Mouse (Mus musculus) frontal cortex, adult 2 months (tissue): Measurements from ENCODE around the gene Fut1. TPM values are rescaled to one million over a fixed set of nuclear protein-coding genes. Genes with fewer than 3 reads are reported as not detected.
"Not testable (repeated sequence)": the region's sequence is repeated elsewhere in the genome, so short reads cannot be mapped to it uniquely, and the experiment has no call there.

Experiments used
- DNase-seq, 2 experiments: peaks; one replicate each; pipeline ENCODE4 v3.0.0; 2022; ENCODE audit warnings: low spot score in 1 of 2; ENCODE audit errors: extremely low spot score in 1 of 2
- polyA plus RNA-seq: library from polyadenylated mRNA; depleted of rRNA; stranded (reverse); fragments of >200 nt; gene quantifications from 2 replicates; pipeline ENCODE4 v1.2.3, GENCODE M21; 2012

Fut1 gene
- polyA plus RNA-seq, 1 experiment = 0.08 TPM

DNA sequence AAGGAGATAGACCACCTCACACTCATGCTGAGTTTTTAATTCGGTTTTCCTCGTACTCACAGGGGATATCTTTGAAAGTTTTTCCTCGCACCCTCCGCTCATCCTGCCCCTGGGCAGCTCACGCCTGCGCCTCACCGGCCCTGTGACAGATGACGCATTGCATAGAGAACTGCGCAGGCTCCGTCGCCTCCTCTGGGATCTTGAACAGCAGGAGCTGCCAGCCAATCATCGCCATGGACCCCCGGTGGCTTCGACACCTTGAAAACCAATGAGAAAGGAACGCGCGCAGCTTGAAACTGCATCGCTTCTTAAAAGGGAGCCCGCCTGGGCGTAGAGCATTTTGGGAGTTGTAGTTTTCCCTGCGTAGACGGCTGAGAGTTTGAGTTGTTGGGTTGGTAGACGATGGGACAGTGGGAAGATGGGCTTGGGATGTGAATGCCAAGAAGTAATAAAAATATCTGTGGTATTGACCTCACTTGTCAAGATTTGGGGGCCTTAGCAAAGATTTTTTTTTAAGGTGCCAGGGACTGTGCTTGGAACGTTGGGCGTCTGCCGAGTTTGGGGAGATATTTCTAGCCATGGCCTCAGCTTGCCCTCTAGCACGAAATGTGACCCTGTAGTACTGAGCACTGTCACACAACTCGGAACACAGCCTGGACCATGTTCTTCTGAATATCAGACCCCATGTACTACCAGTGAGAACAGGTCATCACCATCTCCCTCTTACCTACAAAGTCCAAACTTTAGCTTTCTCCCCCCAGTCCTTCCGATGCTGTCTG, 21.7 kb downstream of the Fut1 start:
- DNase-seq = peak; percentile 97 to 98

GRCm38 (mm10) chr7:45639561-45640027, 22.5 kb downstream of the Fut1 start, which contains the start of gene Mamstr:
TSS of gene Mamstr (plus strand) at chr7:45639977.
- no peak for DNase-seq

DNA sequence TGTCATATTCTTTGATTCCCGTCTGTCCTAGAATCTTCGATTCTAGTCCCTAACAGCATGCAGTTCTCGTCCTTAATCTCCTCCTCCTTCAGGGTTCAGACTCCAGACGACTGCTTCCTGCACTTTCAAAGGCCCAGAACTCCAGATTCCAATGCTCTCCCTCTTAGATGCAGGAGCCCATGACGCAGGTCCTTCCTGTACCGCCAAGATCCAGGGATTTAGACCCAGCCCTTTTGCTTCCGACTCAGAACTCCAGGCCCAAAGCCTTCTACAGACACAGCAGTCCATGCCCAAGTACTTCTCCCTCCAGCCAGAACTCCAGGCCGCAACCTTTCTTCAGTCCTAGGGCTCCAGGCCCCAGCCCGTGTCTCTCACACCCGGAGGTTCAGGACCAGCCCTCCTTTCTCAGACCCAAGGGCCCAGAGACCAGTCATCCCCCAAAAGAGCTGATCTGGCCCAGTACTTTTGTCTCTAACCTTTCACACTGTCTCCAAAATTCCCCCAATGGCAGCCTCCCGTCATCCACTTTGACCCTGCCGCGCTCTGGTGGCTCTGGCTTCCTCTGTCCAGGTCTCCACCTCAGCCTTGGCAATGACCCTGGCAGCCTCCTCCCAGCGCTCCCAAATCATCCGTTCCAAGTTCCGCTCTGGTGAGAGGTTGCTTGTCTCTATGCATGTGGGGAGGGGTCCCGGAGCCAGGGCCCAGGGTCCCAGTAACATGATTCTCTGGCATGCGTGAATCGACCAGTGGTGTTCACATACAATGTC, 23.3 kb downstream of the Fut1 start:
- DNase-seq = no peak

DNA sequence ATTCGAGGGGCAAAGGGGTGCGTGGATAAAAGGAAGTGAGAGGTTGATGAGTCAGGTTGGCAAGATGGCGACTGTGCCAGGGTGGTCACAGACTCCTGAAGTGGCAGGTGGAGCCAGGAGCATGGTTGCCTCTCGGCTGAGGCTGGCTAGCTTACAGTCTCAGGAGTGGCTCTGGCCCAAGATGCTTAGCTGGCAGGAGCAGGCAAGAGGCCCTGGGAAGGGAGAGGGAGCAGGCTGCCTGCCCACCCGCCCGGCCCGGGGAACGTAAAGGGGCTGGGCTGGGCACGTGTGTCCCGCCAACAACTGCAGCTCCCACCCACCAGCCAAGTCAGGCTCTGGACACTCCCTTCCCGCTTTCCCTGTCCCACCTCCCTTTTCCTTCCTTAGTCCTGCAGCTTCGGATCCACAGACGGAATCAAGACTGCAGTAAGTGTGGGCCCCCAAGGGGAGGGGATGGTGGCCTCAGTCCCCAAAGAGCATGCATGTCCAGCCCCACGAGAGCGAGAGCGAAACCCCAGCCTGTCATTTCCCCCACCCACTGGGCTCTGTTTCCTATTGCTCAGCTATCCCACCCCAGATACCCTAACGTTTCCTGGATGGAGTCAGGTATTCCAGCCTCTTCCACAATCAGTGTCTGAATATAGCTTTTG, 24.4 kb downstream of the Fut1 start:
- DNase-seq = no peak

- DNase-seq = no peak
These were observed 25.0 kb downstream of the Fut1 start for GRCm38 (mm10) chr7:45642083-45642482.

DNA sequence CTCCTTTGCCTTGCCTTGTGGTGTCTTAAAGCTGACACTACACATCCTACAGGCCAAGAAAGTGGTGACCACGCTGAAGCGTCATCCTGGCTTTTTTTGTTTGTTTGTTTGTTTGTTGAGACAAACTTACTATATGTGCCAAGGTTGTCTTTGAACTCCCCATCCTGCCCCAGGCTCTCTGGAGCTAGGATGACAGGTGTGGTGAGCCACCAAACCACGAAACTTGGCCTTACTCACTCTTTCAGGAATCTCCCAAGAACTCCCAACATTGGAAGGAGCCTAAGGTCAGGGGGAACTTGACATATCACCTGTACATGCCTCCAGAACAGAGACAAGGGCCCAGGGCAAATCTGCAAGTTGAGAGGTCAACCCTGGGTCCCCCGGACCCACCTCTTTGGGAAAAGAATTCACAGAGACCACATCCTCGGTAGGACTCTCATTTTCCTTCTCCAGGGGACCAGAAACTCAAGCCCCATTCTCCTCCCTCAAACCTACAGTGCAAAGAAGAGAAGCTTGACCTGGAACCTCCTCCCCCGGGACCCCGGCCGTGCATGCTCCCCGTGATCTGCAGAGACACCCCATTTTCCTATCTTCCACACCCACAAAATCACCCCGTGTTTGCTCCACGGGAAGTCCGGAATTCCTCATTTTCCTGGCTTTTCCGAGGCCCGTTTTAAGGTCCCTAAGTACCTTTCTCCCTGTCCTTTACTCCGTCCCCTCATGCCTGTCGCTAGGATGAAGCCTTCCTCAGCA, 25.6 kb downstream of the Fut1 start:
- DNase-seq = no peak

DNA sequence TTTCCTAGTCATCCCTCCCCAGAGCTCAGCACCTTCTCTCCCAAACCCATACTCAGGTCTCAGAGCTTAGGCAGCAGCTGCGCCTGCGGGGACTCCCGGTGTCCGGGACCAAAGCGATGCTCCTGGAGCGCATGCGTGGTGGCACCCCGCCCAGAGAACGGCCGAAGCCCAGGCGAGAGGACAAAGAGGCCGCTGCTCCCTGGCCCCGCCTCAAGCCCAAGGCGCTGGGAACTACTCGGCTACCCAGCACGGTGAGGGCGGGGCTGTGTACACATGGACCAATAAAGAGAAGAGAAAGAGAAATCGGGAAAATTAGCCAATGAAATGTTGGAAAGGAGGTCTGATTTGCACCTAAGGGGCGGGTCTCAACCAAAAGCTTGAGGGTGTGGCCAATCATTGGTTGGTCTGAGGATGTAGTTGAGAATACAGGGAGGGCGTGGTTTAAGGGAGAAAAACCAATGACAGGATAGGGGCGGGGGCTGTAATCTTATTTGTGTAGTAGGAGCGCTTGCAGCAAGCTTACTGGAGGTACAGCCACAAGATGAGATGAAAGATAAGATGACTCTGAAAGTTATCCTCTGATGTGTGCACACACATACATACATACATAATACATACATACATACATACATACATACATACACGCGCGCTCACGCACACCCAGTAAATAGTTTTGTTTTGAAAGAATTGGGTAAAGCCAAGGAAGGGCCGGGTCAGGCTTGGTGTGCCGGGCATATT, 26.5 kb downstream of the Fut1 start:
- peak; percentile 93 to 94 for DNase-seq

DNA sequence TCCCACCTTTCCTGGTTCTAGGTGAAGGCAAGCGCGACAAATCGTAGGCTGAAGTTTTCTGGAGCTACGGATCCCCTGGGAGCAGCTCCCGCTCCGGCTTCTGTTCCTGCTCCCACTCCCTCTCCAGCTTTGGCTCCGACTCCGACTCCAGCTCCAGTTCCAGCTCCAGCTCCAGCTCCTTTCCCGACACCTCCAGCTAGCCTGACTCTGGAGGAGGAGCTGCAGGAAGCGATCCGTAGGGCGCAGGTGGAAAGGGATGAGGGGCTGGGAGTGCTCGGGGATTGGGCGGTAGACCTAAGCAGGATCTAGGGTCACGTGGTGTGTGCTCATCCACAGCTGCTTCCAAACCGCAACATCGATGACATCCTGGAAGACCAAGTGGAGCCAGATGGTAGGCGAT, 27.1 kb downstream of the Fut1 start:
- DNase-seq = peak; percentile 77 to 80

GRCm38 (mm10) chr7:45644872-45645590, 27.9 kb downstream of the Fut1 start:
- DNase-seq = no peak

GRCm38 (mm10) chr7:45645591-45645971, 28.5 kb downstream of the Fut1 start:
- DNase-seq = no peak

DNA sequence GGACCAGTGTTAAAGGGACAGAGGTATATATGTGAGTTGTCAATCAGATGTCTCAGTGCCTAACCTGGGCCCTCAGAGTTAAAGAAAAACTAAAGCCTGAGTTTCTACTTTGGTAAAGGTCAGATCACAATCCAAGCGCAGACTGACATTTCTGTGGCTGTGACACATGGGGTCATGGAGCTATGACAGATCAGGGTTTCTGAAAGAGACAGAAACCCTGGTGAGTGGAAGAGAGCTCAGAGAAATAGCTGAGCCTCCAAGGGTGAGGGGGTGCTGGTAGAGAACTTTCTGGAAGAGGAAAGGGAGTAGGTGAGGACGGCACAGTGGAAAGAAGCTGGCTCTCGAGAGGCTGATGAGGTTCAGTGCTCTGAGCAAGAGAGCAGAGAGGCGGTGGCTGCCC, 29.6 kb downstream of the Fut1 start:
- no peak for DNase-seq

- DNase-seq = no peak
These were observed 32.3 kb downstream of the Fut1 start for GRCm38 (mm10) chr7:45649351-45649750.

DNA sequence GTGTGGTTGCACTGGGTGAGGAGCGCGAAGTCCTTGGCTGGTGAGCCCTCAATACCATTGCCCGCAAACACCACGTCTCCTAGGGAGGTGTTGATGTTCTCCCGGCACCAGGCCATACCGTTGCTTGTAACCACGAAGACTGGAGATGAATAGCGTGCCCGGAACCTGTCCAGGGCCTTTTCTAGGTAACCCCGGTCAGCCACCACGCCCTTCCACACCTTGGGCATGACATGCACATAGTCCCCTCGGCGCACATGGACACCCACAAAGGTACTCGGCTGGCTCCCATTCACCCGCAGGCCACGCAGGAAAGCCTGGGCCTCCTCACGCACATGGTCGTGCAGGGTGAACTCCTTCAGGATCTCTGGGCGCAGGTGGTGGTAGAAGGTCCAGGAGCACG, 33.4 kb downstream of the Fut1 start:
- not testable (repeated sequence) for DNase-seq

DNA sequence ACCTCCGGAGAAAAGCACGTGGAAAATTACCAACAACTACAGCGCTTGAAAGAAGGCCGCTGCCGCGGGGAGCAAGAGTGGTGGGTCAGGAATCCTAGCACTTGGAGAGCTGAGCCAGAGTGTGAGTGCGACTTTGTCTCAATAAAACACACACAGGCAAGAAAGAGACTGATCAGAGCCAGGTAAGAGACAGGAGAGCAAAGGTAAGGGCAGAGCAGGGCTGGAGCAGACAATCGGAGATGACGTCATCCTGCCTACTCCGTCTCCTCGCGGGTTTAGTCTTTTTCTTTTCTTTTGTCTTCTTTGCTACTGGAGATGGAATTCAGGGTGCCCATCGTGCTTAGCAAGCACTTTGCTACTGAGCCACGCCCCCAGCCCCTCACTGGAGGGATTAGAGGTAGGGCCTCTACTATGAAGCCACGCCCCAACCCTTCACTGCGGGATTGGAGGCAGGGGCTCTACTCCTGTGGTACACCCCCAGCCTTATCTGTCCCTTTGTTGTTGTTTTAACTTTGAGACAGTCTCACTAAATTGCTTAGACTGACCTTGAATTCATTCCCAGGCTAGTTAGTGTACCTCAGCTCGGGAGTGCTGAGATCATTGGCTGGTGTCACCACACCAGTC, 37.4 kb downstream of the Fut1 start:
- DNase-seq = no peak

- no peak for DNase-seq
These were observed 43.8 kb downstream of the Fut1 start for GRCm38 (mm10) chr7:45660746-45661478.

DNA sequence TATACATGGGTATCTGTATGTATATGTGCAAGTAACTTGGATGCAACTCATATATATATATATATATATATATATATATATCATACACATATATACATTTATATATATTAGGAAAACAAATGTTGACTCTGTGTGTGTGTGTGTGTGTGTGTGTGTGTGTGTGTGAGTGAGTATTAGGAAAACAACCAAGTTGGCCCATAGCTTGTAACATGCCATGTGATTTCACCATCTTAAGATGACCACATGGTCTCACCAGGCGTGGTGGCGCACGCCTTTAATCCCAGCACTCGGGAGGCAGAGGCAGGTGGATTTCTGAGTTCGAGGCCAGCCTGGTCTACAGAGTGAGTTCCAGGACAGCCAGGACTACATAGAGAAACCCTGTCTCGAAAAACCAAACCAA, 44.6 kb downstream of the Fut1 start:
- not testable (repeated sequence) for DNase-seq

- no peak for DNase-seq
These were observed 48.4 kb downstream of the Fut1 start for GRCm38 (mm10) chr7:45665303-45666138.
